Mouse (Mus musculus): ENCODE data around the gene Hoxa4.

Hoxa4 gene

GRCm38 (mm10) chr6:52215771-52216535 lies 24.4 kb upstream of the Hoxa4 start:
- peak; percentile 2 for DNase-seq

- peak; percentile 1 for DNase-seq
Observed at GRCm38 (mm10) chr6:52215070-52215469, 23.5 kb upstream of the Hoxa4 start.

GRCm38 (mm10) chr6:52214271-52214670 lies 22.7 kb upstream of the Hoxa4 start:
- DNase-seq = peak; percentile 1

- peak; percentile 1 for DNase-seq
Observed at GRCm38 (mm10) chr6:52213119-52213986, 21.8 kb upstream of the Hoxa4 start, which contains the start of the genes Hoxa3 and Gm28308. Gene Hoxa3 (minus strand): TSS chr6:52213336. Gene Gm28308 (minus strand): TSS chr6:52213339.

- no peak for DNase-seq
Observed at GRCm38 (mm10) chr6:52212556-52213118, 21.1 kb upstream of the Hoxa4 start.

GRCm38 (mm10) chr6:52211961-52212360 lies 20.4 kb upstream of the Hoxa4 start:
- DNase-seq = no peak

GRCm38 (mm10) chr6:52211170-52211935 lies 19.8 kb upstream of the Hoxa4 start:
- DNase-seq = peak; percentile 65

- no peak for DNase-seq
Observed at GRCm38 (mm10) chr6:52209685-52210046, 18.1 kb upstream of the Hoxa4 start.

- DNase-seq = no peak
Observed at GRCm38 (mm10) chr6:52208868-52209684, 17.5 kb upstream of the Hoxa4 start.

GRCm38 (mm10) chr6:52208072-52208867 lies 16.7 kb upstream of the Hoxa4 start, which contains the start of gene Hoxa6:
Gene Hoxa6 (minus strand): TSS chr6:52208722.
- no peak for DNase-seq

- DNase-seq = no peak
Observed at GRCm38 (mm10) chr6:52207684-52207976, 16.1 kb upstream of the Hoxa4 start.

- DNase-seq = no peak
Observed at GRCm38 (mm10) chr6:52206882-52207683, 15.5 kb upstream of the Hoxa4 start.

- DNase-seq = no peak
Observed at GRCm38 (mm10) chr6:52205638-52206621, 14.4 kb upstream of the Hoxa4 start.

- DNase-seq = no peak
Observed at GRCm38 (mm10) chr6:52205221-52205620, 13.7 kb upstream of the Hoxa4 start.

- DNase-seq = peak; percentile 67
Observed at GRCm38 (mm10) chr6:52204050-52204752, 12.6 kb upstream of the Hoxa4 start, which contains the start of gene Hoxa5. Gene Hoxa5 (minus strand): TSS chr6:52204587.

- DNase-seq = no peak
Observed at GRCm38 (mm10) chr6:52203371-52204049, 12.0 kb upstream of the Hoxa4 start.

GRCm38 (mm10) chr6:52203121-52203370 lies 11.5 kb upstream of the Hoxa4 start:
- no peak for DNase-seq

Measured in liver (tissue).